Mouse (Mus musculus): ENCODE measurements around the gene Chst11.

DNA sequence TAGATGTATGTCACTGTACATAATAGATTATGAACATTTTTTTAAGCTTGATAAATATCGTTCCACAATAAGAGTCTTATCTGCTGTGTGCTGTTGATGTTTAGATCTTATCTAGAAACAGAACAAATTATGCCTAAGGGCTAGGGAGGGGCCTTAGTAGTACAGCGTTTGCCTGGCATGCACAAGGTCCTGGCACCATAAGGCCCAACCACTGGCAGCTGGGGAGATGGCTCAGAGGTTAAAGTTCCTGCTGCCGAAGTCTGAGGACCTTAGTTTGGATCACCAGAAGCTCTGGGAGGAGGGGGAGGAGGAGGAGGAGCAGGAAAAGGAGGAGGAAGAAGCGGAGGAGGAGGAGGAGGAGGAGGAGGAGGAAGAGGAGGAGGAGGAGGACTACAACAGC, 135.6 kb downstream of the Chst11 start:
- TF ChIP-seq SRF (IDR thresholded peaks at IDR 0.05; ENCODE audit: control insufficient read depth, insufficient read length, low read depth) = no peak
- TF ChIP-seq POLR2A (IDR thresholded peaks at IDR 0.05; ENCODE audit: insufficient read length, low read depth) = no peak
- no peak for TF ChIP-seq USF1 (IDR thresholded peaks at IDR 0.05; ENCODE audit: low read depth)
- TF ChIP-seq E2F4 (IDR thresholded peaks at IDR 0.05; ENCODE audit: insufficient read depth) = no peak
- TF ChIP-seq MYOG (IDR thresholded peaks at IDR 0.05; ENCODE audit: control insufficient read depth in 1 of 3, insufficient read depth in 1 of 3, insufficient read length in 2 of 3, low read depth in 2 of 3) = peak in 1 of 3 experiments; percentile 51
- no peak for TF ChIP-seq REST (IDR thresholded peaks at IDR 0.05; ENCODE audit: insufficient read depth, insufficient read length)
- no peak for TF ChIP-seq MAX (IDR thresholded peaks at IDR 0.05; ENCODE audit: low read depth)
- TF ChIP-seq POLR2AphosphoS2 (IDR thresholded peaks at IDR 0.05; ENCODE audit: insufficient read length, low read depth) = no peak

All from myocyte (in vitro differentiated cells).